Mouse (Mus musculus) cerebellum, adult 11 months (tissue): ENCODE results near the gene Lbx2.

Experiments
- DNase-seq: peaks from one replicate; pipeline ENCODE4 v3.0.0; 2022

Lbx2 gene

DNA sequence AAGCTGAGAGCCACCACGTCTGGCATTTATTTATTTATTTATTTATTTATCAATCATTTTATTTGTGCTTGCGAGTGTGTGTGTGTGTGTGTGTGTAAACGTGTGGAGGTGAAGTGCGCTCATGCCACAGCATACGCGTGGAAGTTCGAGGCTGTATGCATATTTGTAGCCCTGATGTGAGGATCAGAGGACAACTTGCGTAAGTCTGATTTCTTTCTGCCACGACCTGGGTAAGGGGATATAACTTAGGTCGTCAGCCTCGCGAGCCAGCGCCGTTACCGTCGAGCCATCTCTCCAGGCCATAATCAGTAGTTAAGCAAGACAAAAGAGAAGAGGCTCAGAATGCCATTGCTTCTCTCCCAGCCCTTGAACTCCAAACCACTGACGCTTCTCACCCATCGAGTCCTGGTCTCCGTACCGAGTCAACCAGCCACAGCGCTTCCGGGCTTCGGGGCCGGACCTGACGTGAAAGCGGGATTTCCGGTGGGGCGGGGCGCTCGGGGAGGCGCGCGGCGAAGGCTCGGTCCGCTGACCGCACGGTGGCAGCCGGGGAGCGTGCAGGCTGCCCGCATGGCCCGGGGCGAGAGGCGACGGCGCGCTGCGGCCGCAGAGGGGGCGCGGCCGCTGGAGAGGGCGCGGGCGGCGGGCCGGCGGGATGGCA lies 29.0 kb downstream of the Lbx2 start, which contains the start of gene Mogs:
TSS of gene Mogs (plus strand) at position 486 of the 661 bp plus-strand sequence.
- DNase-seq, result peak; percentile 88

GRCm38 (mm10) chr6:83115682-83116372 lies 29.7 kb downstream of the Lbx2 start:
- no peak for DNase-seq

DNA sequence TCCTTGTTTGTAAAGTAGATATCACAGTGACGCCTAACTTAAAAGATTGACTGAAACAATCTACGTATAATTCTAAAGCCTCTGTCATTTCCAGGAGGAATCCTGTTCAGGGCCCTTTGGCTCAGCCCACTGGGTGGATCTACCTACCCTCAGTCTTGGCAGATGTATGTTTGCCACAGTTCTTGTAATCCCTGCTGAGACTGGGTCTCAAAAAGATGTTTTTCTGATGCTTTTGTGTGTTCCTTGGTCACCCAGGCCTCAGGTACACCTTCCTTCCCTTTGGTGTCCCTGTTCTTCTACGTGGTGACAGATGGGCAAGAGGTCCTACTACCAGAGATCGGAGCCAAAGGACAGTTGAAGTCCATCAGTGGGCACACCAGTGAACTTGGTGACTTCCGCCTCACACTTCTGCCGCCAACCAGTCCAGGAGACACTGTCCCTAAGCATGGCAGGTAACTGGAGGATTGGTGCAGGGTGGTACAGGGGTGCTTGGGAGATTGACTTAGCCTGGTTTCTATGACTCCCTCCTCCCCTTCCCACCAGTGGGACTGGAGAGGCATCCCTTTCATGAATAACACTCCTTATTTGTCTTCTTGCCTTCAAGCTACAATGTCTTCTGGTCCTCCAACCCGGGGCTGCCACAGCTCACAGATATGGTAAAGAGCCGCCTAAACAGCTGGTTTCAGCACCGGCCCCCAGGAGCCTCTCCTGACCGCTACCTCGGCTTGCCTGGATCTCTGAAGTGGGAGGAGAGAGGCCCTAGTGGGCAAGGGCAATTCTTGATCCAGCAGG lies 30.4 kb downstream of the Lbx2 start:
- DNase-seq, result no peak

DNA sequence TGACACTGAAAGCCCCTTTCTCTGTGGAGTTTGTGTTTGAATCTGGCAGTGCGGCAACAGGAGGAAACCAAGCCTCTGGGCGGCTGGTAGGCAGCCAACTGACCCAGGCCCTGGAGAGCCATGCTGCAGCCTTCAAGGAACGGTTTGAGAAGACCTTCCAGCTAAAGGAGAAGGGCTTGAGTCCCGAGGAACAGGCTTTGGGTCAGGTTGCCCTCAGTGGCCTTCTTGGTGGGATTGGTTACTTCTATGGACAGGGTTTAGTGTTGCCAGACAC lies 30.9 kb downstream of the Lbx2 start:
- DNase-seq, result no peak

GRCm38 (mm10) chr6:83117616-83118015 lies 31.4 kb downstream of the Lbx2 start:
- no peak for DNase-seq

DNA sequence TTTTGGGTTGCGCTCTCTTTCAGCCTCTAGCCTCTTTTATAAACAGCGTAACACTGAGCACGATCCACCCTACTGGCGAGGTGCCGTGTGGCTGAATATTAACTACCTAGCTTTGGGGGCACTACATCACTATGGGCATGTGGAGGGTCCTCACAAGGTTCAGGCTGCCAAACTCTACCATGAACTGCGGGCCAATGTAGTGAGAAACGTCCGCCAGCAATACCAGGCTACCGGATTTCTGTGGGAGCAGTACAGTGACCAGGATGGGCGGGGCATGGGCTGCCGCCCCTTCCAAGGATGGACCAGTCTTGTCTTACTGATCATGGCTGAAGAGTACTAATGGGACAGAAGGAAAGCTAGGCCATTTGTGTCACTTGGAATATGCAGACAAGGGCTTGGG lies 32.2 kb downstream of the Lbx2 start:
- no peak for DNase-seq

- DNase-seq, result no peak
These were observed 32.9 kb downstream of the Lbx2 start for GRCm38 (mm10) chr6:83118825-83119733.

DNA sequence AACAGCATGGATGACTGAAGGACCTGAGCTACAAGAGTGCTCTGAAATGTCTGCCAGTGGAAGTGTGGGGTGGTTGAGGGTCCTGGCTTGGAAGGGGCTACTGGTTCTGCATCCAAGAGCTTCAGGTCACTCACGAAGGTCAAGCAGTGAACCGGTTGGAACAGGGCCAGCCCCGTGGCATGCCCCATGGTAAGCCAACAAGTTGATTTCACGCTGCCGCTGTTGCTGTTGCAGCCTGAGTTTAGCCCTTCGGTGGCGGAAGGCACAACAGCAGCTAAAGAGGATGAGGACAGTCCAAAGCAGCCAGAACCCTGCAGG lies 33.5 kb downstream of the Lbx2 start:
- DNase-seq, result no peak

DNA sequence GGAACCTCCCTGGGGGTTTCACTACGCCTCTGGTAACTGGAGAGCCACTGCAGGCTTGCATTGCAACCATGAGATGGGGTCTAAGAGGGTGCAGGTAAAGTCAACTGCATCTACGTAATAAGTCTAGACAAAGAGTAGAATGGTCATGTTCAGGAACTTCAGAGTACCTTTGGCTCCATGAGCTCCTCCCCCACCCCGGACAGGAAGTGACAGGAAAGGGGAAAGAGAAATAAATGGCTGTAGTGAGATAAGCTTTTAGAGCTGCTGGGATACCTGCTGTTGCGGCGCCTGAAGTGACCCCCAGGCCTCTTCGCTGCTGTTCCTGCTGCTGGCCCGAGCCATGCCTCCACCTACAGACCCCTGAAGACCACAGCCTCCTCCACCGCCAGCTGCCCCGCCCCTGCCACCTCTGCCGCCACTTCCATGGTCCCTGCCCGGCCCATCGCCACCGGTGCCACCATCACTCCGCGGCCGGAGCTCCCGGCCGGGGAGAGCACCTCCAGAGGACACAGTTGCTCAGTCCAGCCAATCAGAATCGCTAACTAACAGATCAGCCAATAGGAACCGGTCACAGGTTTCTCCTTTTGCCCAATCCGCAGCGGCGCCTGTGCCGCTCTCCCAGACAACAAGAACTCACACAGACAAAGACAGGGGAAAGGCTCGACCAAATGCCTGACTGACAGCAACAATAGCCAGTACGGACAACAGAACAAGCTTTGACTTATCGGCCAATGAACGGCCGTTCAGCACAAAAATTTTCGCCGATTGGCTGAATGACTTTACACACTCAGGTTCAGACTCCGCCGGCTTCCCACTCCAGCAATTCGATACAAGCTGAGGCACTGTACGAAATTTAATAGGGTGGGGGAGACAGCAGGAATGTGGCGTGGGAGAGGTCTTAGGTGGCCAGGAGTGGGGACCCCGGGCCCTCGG lies 35.0 kb downstream of the Lbx2 start, which contains the start of gene Wbp1:
TSS of gene Wbp1 (minus strand) at position 630 of the 933 bp plus-strand sequence.
- DNase-seq, result peak; percentile 94

DNA sequence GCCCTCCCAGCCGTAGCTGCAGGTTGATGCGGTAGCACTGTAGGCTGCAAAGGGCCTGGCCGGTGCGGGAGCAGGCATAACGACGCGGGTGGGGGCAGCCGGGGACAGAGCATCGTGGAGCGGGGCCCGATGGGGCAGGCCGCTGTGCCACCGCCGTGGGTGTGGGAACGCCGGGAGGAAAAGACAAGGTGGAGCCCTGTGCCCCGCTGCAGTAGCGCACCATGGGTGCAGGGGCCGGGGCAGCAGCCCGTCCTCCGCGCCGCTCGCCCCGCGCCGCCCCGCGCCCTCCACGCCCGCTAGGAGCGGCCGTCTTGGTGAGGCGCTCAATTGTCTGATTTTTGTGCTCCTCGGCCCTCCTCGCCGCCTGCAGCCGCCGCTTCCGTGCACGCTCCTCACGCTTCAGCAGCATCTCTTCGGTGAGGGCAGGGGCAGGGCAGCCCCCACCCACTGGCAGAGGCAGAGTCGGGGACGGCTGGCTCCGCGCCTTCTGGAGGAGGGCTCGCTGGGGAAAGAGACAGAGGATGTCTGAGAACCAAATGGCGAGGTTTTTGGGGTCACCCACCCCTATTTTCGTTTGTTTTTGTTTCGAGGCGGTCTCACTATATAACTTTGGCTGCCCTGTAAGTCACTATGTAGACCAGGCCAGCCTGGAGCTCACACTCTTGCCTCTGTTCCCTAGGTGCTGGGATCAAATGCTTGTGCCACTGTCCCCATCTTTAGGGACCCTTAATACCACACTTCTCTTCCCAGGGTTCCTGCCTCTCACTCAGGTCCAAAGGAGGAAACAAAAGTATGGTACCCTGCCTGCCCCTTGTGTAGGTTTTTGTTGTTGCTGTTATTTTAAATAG lies 35.9 kb downstream of the Lbx2 start:
- DNase-seq, result peak; percentile 65

DNA sequence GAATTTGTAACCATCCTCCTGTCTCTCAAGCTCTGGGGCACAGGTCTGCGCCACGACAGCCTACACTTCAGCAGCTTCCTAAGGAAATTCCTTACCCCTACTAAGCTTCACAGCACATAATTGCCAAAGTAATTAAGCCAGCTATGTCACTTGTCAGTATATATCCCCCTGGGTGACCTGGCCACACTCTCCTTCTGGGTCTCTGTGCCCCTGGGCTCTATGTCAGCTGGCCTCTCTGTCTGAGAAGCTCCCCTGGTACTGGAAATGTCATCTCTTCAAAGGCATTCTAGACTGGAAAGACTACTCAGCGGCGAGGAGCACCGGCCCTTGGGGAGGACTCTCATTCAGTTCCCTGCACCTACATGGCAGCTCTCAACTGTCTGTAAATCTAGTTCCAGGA lies 36.8 kb downstream of the Lbx2 start:
- no peak for DNase-seq

DNA sequence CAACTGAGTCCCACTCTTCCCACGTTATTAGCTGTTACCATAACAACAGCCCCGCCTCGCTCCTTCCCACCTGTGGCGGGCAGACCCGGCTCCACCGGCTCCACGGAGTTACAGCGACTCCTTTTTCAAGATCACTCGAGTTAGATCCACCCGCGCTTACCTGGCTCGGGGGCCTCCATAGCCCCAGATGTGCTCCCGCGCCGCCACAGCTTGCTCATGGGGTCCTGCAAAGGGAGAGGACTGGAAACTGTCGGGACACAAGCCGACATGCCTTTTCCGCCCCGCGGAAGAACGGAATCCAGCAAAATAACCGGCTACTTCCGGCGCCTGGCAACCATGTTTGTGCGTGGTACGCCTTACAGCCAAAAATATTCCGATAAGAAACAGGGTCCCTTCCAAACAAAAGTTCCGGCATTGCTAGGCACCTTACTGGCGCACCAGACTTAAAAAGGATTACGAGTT lies 38.7 kb downstream of the Lbx2 start:
- peak; percentile 84 for DNase-seq

DNA sequence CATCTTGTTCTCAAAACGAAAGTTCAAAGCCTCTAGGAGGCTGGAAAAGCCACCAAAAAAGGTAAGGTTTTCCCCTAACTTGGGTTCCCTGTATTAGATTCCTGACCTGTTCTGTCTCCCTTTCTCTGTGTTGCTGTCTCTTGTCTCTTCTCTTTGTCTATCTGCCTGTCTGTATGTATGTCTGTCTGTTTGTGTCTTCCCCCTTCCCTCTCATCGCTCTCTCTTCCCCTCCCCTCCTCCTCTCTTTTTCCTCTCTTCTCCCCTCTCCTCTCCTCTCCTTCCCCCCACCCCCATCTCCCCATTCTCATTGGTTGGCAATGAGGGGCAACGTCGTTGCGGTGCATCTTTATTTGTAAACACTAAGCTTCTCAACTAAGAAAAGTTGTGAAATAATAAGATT lies 39.2 kb downstream of the Lbx2 start, which contains the start of gene Ino80b:
TSS of gene Ino80b (minus strand) at position 101 of the 400 bp plus-strand sequence.
- no peak for DNase-seq

DNA sequence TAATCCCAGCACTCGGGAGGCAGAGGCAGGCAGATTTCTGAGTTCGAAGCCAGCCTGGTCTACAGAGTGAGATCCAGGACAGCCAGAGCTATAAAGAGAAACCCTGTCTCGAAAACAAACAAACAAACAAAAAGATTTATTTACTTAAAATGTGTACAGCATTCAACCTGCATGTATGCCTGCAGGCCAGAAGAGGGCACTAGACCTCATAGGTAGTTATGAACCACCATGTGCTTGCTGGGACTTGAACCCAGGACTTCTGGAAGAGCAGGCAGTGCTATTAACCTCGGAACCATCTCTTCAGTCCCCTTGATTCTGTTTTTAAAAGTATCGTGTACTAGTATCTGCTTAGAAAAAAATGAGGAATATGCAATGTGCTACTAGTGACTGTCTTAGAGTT lies 41.3 kb downstream of the Lbx2 start:
- DNase-seq, result no peak

DNA sequence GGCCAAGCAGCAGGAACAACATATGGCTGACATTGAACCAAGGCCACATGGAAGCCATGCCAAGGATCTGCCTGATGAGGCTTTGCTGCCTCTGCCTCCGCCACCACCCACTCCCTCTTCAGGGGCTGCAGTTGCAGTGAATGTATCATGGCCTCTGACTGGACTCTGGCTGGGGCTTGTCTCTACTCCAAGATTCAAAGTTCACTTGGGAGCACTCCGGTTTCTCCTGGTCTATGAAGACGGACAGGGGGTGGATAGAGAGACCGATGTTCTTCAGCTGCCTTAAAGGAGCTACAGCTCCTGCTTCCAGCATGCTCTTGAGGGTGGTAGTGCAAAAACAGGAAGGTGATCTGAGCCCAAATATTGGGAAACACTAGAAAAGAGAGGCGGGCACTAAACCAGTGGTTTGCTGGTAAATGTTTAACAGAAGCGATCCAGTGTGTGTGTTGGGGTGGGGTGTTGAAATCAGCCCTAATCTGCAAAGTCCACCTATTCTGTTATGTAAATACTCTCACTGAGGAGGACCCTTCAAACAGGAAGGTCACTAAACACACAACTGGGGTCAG lies 45.4 kb downstream of the Lbx2 start:
- DNase-seq, result no peak

DNA sequence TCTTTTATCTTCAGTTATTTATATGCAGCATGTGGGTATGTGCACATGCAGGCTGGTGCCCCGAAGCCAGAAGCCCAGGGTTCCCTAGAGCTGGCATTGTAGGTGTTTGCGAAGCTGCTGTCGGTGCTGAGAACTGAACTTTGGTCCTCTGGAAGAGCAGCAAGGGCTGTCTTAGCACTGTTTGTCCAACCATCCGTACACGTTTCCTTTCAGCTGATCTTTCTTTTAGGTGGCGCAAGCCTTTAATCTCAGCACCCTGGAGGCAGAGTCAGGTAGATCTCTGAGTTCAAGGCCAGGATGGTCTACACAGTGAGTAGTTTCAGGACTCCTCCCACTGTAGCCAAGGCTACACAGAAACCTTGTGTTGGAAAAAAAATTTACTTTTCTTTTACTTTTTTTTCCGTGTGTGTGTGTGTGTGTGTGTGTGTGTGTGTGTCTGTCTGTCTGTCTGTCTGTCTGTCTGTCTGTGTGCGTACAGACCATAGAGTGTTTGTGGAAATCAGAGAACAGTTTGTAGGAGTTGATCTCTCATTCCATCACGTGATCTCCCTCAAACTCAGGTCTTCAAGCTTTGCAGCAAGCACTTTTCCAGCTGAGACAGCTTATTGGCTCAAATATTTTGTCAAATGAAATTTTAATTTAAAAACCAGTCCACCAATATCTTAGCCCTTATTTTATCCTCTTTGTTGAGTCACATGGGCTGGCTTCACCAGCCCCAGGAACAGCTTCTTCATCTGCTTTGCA lies 46.2 kb downstream of the Lbx2 start:
- DNase-seq, result no peak

GRCm38 (mm10) chr6:83134226-83134625 lies 48.1 kb downstream of the Lbx2 start:
- DNase-seq, result no peak

GRCm38 (mm10) chr6:83134951-83135513 lies 48.9 kb downstream of the Lbx2 start, which contains the start of gene Rtkn:
Gene Rtkn, plus strand, starts transcription at chr6:83135463.
- DNase-seq, result no peak

DNA sequence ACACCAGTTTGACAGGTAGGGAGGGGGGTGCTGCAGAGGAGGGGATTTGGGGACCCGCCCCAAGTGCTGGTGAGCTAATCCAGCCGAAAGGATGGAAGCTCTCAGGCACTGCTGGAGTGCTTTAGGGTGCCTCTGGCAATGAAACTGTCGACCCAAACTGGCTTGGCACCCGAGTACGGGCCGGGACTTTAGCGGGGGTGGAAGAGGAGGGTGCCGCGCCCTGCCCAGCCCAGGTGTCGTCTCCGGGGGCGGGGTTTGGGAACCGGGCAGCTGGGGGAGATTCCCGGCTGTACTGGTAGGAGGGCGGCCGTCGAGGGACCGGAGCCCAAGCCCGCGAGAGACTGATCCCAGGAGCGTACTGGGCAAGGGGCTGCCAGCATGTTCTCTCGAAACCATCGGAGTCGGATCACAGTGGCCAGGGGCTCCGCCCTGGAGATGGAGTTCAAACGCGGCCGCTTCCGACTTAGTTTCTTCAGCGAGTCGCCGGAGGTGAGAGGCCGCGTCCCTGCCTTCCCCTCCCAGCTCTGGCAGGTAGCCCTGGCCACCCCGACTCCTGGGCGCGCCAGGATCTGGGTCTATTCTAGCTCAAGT lies 49.5 kb downstream of the Lbx2 start:
- no peak for DNase-seq
